Mouse (Mus musculus) small intestine, adult 2 months (tissue): ENCODE data around the gene Ccdc121.

Experiments
- CTCF ChIP-seq: fragments of 200-500 bp; IDR thresholded peaks from 2 replicates; pipeline ENCODE4 v1.5.1; 2012; ENCODE audit warnings: low read depth, mild to moderate bottlenecking, control low read depth, inconsistent platforms, low read length, moderate library complexity, mixed read lengths; ENCODE audit not compliant: insufficient replicate concordance, insufficient read length; ENCODE audit errors: extremely low read depth
- POLR2A ChIP-seq: fragments of 200-500 bp; IDR thresholded peaks from 2 replicates; pipeline ENCODE4 v1.6.1; 2012; ENCODE audit warnings: low read depth, mild to moderate bottlenecking, control low read depth, inconsistent platforms, low read length, moderate library complexity

DNA sequence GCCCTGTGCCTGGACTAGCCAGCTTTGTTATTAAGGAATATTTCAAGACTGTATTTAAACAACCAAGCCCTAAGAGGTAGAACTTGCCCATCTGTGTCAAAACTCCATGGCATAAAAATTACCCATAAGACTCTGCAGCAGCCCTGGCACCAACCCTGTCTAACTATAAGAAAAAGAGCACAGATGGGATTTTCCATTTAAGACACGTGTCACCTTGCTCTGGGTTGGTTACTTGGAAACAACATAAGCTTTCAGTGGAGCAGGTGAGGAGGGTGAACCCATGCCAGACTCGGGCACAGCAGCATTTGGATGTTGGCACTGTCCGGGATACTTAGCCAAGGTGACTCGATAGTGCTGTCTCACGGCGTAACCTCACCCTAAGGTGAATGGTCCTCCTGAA lies 45.2 kb downstream of the Ccdc121 start:
- TF ChIP-seq CTCF (no peak), POLR2A (no peak)
